Mouse (Mus musculus) liver, postnatal 0 days (tissue): ENCODE results near the gene Rpl27a.

Experiments used
- CTCF ChIP-seq: sonication (generic); IDR thresholded peaks from 2 replicates; pipeline ENCODE4 v1.5.1; 2016; ENCODE audit warnings: antibody characterized with exemption, low read depth
- EP300 ChIP-seq: IDR thresholded peaks from 2 replicates; pipeline ENCODE4 v1.6.1; 2016; ENCODE audit warnings: antibody characterized with exemption, low read depth, mild to moderate bottlenecking

DNA sequence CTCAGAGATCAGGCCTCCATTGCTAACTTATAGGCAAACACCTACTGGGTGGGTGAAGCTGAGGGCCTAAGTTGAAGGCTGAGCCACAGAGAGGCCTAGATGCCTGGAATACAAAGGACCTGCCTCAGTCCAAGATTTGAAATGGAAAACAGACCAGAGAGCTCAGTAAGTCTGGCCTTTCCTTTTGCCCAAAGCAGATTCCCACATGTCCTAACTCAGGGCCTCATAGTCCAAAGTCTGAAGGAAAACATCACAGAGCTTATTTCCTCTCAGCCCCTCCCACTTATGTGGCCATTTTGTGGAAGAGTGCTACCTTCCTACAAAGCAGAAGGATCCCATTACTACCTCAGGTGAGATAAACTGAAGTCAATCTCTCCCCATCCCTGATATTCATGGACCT is 22.0 kb downstream of the Rpl27a start:
- TF ChIP-seq EP300: no peak
- TF ChIP-seq CTCF: no peak
